ENCODE assay signal across 20 mouse cellular contexts in the genomic region with DNA sequence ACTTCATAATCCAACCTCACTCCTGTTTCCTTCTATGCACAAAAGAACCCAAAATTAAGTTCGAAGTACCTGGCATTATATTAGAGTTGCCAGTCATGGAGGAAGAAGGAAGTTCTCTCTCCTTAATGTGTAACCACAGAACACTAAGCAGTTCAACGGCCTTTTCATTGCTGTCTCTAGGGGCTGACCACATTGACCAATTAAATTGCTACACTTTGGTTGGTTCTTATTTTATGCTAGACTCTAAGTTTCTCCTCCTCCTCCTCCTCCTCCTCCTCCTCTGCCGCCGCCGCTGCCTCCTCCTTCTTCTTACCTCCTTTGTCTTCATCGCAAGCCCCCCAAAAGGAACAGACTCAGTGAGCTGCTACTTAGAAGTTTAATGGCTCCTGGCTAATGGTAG. TPM values are rescaled to one million over a fixed set of nuclear protein-coding genes. Genes with fewer than 3 reads are reported as not detected.
DNase-seq lines count a peak whose midpoint lies in the region; ATAC-seq and TF ChIP-seq lines count a peak whose summit lies in the region.
"Had no signal": no experiment of that assay in that cellular context is flagged by ENCODE, and none has a peak within 500 bp of the region (broad histone marks: within the 10 kb centered on the region; RNA-seq: fewer than 3 reads in every experiment).

No protein-coding gene starts in this region.

- H3K9ac ChIP-seq in liver, embryonic 15.5 days = no peak overlapping the region
- H3K9ac ChIP-seq in liver, embryonic 12.5 days = no peak overlapping the region
- H3K9ac ChIP-seq: embryonic facial prominence, embryonic 12.5 days; forebrain, embryonic 12.5 days; heart, embryonic 12.5 days; hindbrain, embryonic 13.5 days had no signal

- H3K27me3 ChIP-seq in liver, embryonic 15.5 days = 0 out of 2 replicates have a peak, but pooled peaks cover 4% of the 10 kb centered on the region
- H3K27me3 ChIP-seq in liver, embryonic 12.5 days (replicated peaks) = peaks cover 4% of the 10 kb centered on the region; the same call in 1 of the 2 replicates

- DNase-seq in 416B (ENCODE audit: low read depth) = peak; percentile 94
- no peak for DNase-seq in yolk sac, embryonic 10.5 days (ENCODE audit: low spot score)
- DNase-seq in lung, adult 2 months = no peak
- DNase-seq: adrenal gland, adult 2 months; adrenal gland, postnatal 25 days; cerebellum, adult 2 months; cerebellum, postnatal 10 days; gastrocnemius, postnatal 10 days; heart, postnatal 36 days had no signal

- H3K27ac ChIP-seq in liver, embryonic 15.5 days (replicated peaks) = peak overlapping the region; percentile 26; the same call in 1 of the 2 replicates
- H3K27ac ChIP-seq in liver, embryonic 12.5 days = no peak overlapping the region
- H3K27ac ChIP-seq: embryonic facial prominence, embryonic 12.5 days; forebrain, embryonic 12.5 days; hindbrain, embryonic 13.5 days; hindbrain, postnatal 0 days had no signal

- no peak for ATAC-seq in liver, embryonic 15.5 days (ENCODE audit: insufficient read depth)
- no peak for ATAC-seq in liver, embryonic 12.5 days
- peak; percentile 44 for ATAC-seq in common myeloid progenitor, adult 5-6 weeks (replicated peaks; ENCODE audit: low read depth, poor library complexity, severe bottlenecking)
- peak; percentile 46 for ATAC-seq in megakaryocyte progenitor cell, adult 5-6 weeks (replicated peaks; ENCODE audit: poor library complexity)
- ATAC-seq: forebrain, embryonic 16.5 days; hindbrain, postnatal 0 days had no signal

- H3K36me3 ChIP-seq in liver, embryonic 15.5 days (replicated peaks) = no peaks in the 10 kb centered on the region
- H3K36me3 ChIP-seq in liver, embryonic 12.5 days = no peaks in the 10 kb centered on the region
- H3K36me3 ChIP-seq: embryonic facial prominence, embryonic 12.5 days; forebrain, embryonic 12.5 days; heart, embryonic 12.5 days; hindbrain, embryonic 13.5 days had no signal

- no peak overlapping the region for H3K4me2 ChIP-seq in liver, embryonic 15.5 days
- no peak overlapping the region for H3K4me2 ChIP-seq in liver, embryonic 12.5 days
- H3K4me2 ChIP-seq: embryonic facial prominence, embryonic 12.5 days; forebrain, embryonic 12.5 days; heart, embryonic 12.5 days; hindbrain, embryonic 13.5 days had no signal

- TF ChIP-seq POLR2A in lung, adult 2 months (IDR thresholded peaks at IDR 0.05; ENCODE audit: borderline replicate concordance, extremely low read depth, low read depth, low read length) = no peak

- H3K9me3 ChIP-seq in liver, embryonic 15.5 days (replicated peaks) = no peaks in the 10 kb centered on the region
- H3K9me3 ChIP-seq in liver, embryonic 12.5 days (replicated peaks) = no peaks in the 10 kb centered on the region
- H3K9me3 ChIP-seq: embryonic facial prominence, embryonic 12.5 days; forebrain, embryonic 12.5 days; heart, embryonic 12.5 days; hindbrain, embryonic 13.5 days had no signal

- H3K4me3 ChIP-seq in liver, embryonic 15.5 days (replicated peaks) = no peak overlapping the region
- H3K4me3 ChIP-seq in liver, embryonic 12.5 days = no peak overlapping the region
- H3K4me3 ChIP-seq in lung, adult 2 months (replicated peaks; ENCODE audit: extremely low read depth, low read depth, low read length) = no peak overlapping the region
- H3K4me3 ChIP-seq: embryonic facial prominence, embryonic 12.5 days; forebrain, embryonic 12.5 days; heart, embryonic 12.5 days; hindbrain, embryonic 13.5 days had no signal

- peaks cover 37% of the 10 kb centered on the region for H3K4me1 ChIP-seq in liver, embryonic 15.5 days (replicated peaks)
- peaks cover 33% of the 10 kb centered on the region for H3K4me1 ChIP-seq in liver, embryonic 12.5 days
- no peaks in the 10 kb centered on the region for H3K4me1 ChIP-seq in lung, adult 2 months (ENCODE audit: control insufficient read depth, insufficient read depth, low read length)

- no peak for TF ChIP-seq CTCF in lung, adult 2 months (IDR thresholded peaks at IDR 0.05; ENCODE audit: insufficient read depth, low read length)

- WGBS in liver, embryonic 15.5 days (ENCODE audit: insufficient replicate concordance) = 18% methylated on average over 6 of the region's 6 CpGs
- WGBS in liver, embryonic 12.5 days (ENCODE audit: insufficient replicate concordance) = 24% methylated on average over 6 of the region's 6 CpGs
- WGBS in lung, adult 2 months = 76% methylated on average over 6 of the region's 6 CpGs

RNA-seq across cellular contexts. Expression of gene Srgn, which starts 15.7 kb away (rescaled TPM):
- polyA plus RNA-seq in liver, embryonic 15.5 days (2015; fragmentation: Nextera tagmentation; extraction: Ambion mirVana) = 57.9 and 79.6 TPM in 2 replicates
- polyA plus RNA-seq in liver, embryonic 12.5 days (2016; fragmentation: Nextera tagmentation; extraction: Ambion mirVana) = 54.4 and 57.7 TPM in 2 replicates
- 1,072 and 1,492 TPM in 2 replicates for total RNA-seq in common myeloid progenitor, adult 5-6 weeks (2017)
- total RNA-seq in megakaryocyte progenitor cell, adult 5-6 weeks (2015) = 4,537 and 5,213 TPM in 2 replicates
- 2,549 and 3,020 TPM in 2 replicates for total RNA-seq in megakaryocyte progenitor cell, adult 5-6 weeks (2017)
- 48.6 and 82.7 TPM in 2 replicates for polyA plus RNA-seq in lung, adult 2 months (2012; rRNA removed)
- polyA plus RNA-seq: C2C12 had no signal

RNA-seq across cellular contexts. Expression of gene Vps26a, which starts 24.9 kb away (rescaled TPM):
- polyA plus RNA-seq in liver, embryonic 15.5 days (2015; fragmentation: Nextera tagmentation; extraction: Ambion mirVana) = 39.5 and 42.9 TPM in 2 replicates
- polyA plus RNA-seq in liver, embryonic 12.5 days (2016; fragmentation: Nextera tagmentation; extraction: Ambion mirVana) = 59.8 and 59.9 TPM in 2 replicates
- 76.1 and 81.7 TPM in 2 replicates for total RNA-seq in common myeloid progenitor, adult 5-6 weeks (2017)
- 64.3 and 75.4 TPM in 2 replicates for total RNA-seq in megakaryocyte progenitor cell, adult 5-6 weeks (2015)
- total RNA-seq in megakaryocyte progenitor cell, adult 5-6 weeks (2017) = 78.1 and 84.2 TPM in 2 replicates
- 7.7 and 13.9 TPM in 2 replicates for polyA plus RNA-seq in lung, adult 2 months (2012; rRNA removed)

Comparison
In these comparisons a context has a peak if more than half of its experiments do, and no peak if none do; other contexts are left out.
1. ATAC-seq: peak in common myeloid progenitor, adult 5-6 weeks (single experiment) and megakaryocyte progenitor cell, adult 5-6 weeks (single experiment); none in liver, embryonic 15.5 days (single experiment) and liver, embryonic 12.5 days (single experiment).